Comparison of ENCODE assay signal across 13 mouse cellular contexts in the genomic region with DNA sequence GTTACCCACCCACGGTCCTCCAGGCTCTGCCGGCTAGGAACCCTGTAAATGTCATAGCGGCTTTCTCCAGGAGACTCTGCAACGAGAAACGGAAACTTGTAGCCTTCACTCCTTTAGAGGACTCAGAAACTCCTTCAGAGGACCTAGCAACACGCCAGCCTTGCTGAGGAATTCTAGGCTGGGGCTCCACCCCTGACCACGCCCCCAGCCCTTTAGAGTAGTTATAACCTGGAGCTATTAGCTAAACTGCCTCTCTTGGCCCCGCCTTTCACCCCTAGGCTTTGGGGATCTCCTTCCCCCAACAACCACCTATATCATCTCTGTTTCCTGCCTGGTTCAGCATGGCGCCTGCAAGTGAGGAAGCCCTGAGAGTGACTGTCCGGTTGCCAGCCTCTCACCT. TPM values are rescaled to one million over a fixed set of nuclear protein-coding genes. Genes with fewer than 3 reads are reported as not detected.
DNase-seq lines count a peak whose midpoint lies in the region; ATAC-seq and TF ChIP-seq lines count a peak whose summit lies in the region.
"Had no signal": no experiment of that assay in that cellular context is flagged by ENCODE, and none has a peak within 500 bp of the region (broad histone marks: within the 10 kb centered on the region; RNA-seq: fewer than 3 reads in every experiment).

No protein-coding gene starts in this region.

- 44% methylated on average over 10 of the region's 10 CpGs for WGBS in hindbrain, embryonic 11.5 days
- WGBS in hindbrain, postnatal 0 days, result 47% methylated on average over 10 of the region's 10 CpGs
- 30% methylated on average over 10 of the region's 10 CpGs for WGBS in limb, embryonic 13.5 days
- 48% methylated on average over 10 of the region's 10 CpGs for WGBS in forebrain, embryonic 14.5 days

- no peak for TF ChIP-seq CTCF in hindbrain, postnatal 0 days (IDR thresholded peaks at IDR 0.05; ENCODE audit: low read depth)
- no peak for TF ChIP-seq CTCF in ES-Bruce4 (IDR thresholded peaks at IDR 0.05; ENCODE audit: low read depth, low read length)

- H3K4me3 ChIP-seq in hindbrain, embryonic 11.5 days (ENCODE audit: low read depth, low read length), result no peak overlapping the region
- no peak overlapping the region for H3K4me3 ChIP-seq in hindbrain, postnatal 0 days (ENCODE audit: low read length)
- peak overlapping the region; percentile 26 for H3K4me3 ChIP-seq in ES-Bruce4 (ENCODE audit: low read depth, low read length)
- H3K4me3 ChIP-seq in limb, embryonic 13.5 days, result 0 out of 2 replicates have a peak overlapping the region, but pooled peaks have one; percentile 1
- no peak overlapping the region for H3K4me3 ChIP-seq in forebrain, embryonic 14.5 days (ENCODE audit: low read depth, low read length)
- H3K4me3 ChIP-seq: hindbrain, embryonic 12.5 days; layer of hippocampus, adult 2 months; lung, embryonic 15.5 days; midbrain, embryonic 15.5 days had no signal

- H3K27ac ChIP-seq in hindbrain, embryonic 11.5 days (ENCODE audit: low read depth, low read length), result no peak overlapping the region
- H3K27ac ChIP-seq in hindbrain, postnatal 0 days, result no peak overlapping the region
- peak overlapping the region; percentile 42 for H3K27ac ChIP-seq in ES-Bruce4 (ENCODE audit: insufficient read depth, low read length)
- H3K27ac ChIP-seq in limb, embryonic 13.5 days, result no peak overlapping the region
- no peak overlapping the region for H3K27ac ChIP-seq in forebrain, embryonic 14.5 days (ENCODE audit: low read depth, low read length)
- H3K27ac ChIP-seq: hindbrain, embryonic 12.5 days; lung, embryonic 15.5 days; midbrain, embryonic 15.5 days had no signal

- peak; percentile 28 for DNase-seq in hindbrain, embryonic 11.5 days (ENCODE audit: low spot score)
- DNase-seq in hindbrain, postnatal 0 days (ENCODE audit: low spot score), result no peak
- DNase-seq in R1 (ENCODE audit: low read depth, low spot score), result peak; percentile 91
- DNase-seq in testis, postnatal 14 days (ENCODE audit: low spot score), result no peak
- DNase-seq in forebrain, embryonic 14.5 days (ENCODE audit: low spot score), result no peak
- DNase-seq: cerebellum, adult 18-20 months had no signal

- ATAC-seq in hindbrain, embryonic 11.5 days (ENCODE audit: low FRiP score), result no peak
- no peak for ATAC-seq in hindbrain, postnatal 0 days
- no peak; the same call in 1 of the 2 replicates for ATAC-seq in limb, embryonic 13.5 days (ENCODE audit: low FRiP score, low read depth)
- ATAC-seq in forebrain, embryonic 14.5 days, result no peak
- ATAC-seq: CD4-positive, CD25-positive, alpha-beta regulatory T cell, adult 4 months; midbrain, embryonic 15.5 days had no signal

- TF ChIP-seq POLR2A in ES-Bruce4 (IDR thresholded peaks at IDR 0.05; ENCODE audit: insufficient read depth, low read length), result no peak

- H3K9ac ChIP-seq in hindbrain, embryonic 11.5 days (ENCODE audit: low read depth, low read length), result no peak overlapping the region
- H3K9ac ChIP-seq in hindbrain, postnatal 0 days (replicated peaks; ENCODE audit: low read length), result no peak overlapping the region
- H3K9ac ChIP-seq in ES-Bruce4 (ENCODE audit: low read depth, poor library complexity, severe bottlenecking), result no peak overlapping the region
- peak overlapping the region; percentile 43 for H3K9ac ChIP-seq in limb, embryonic 13.5 days
- H3K9ac ChIP-seq in forebrain, embryonic 14.5 days (ENCODE audit: low read length), result no peak overlapping the region
- H3K9ac ChIP-seq: hindbrain, embryonic 12.5 days; lung, embryonic 15.5 days; midbrain, embryonic 15.5 days had no signal

- no peaks in the 10 kb centered on the region for H3K36me3 ChIP-seq in hindbrain, embryonic 11.5 days (ENCODE audit: control insufficient read depth, insufficient read depth, low read length)
- H3K36me3 ChIP-seq in hindbrain, postnatal 0 days (ENCODE audit: insufficient read depth, low read length), result no peaks in the 10 kb centered on the region
- no peaks in the 10 kb centered on the region for H3K36me3 ChIP-seq in ES-Bruce4 (ENCODE audit: control insufficient read depth, insufficient read depth, low read length, poor library complexity, severe bottlenecking)
- no peaks in the 10 kb centered on the region for H3K36me3 ChIP-seq in limb, embryonic 13.5 days
- H3K36me3 ChIP-seq in forebrain, embryonic 14.5 days (ENCODE audit: control insufficient read depth, insufficient read depth, low read length), result no peaks in the 10 kb centered on the region
- H3K36me3 ChIP-seq: hindbrain, embryonic 12.5 days; lung, embryonic 15.5 days; midbrain, embryonic 15.5 days had no signal

- no peak overlapping the region for H3K4me2 ChIP-seq in hindbrain, embryonic 11.5 days (replicated peaks; ENCODE audit: low read depth, low read length)
- H3K4me2 ChIP-seq in hindbrain, postnatal 0 days (ENCODE audit: low read depth, low read length), result no peak overlapping the region
- H3K4me2 ChIP-seq in limb, embryonic 13.5 days (replicated peaks), result peak overlapping the region; percentile 41
- H3K4me2 ChIP-seq in forebrain, embryonic 14.5 days (ENCODE audit: low read length), result no peak overlapping the region
- H3K4me2 ChIP-seq: hindbrain, embryonic 12.5 days; lung, embryonic 15.5 days; midbrain, embryonic 15.5 days had no signal

- peak; percentile 44; the same call in 1 of the 2 replicates for TF ChIP-seq EP300 in ES-Bruce4 (IDR thresholded peaks at IDR 0.05; ENCODE audit: insufficient read depth, low read depth, low read length)

- H3K27me3 ChIP-seq in hindbrain, embryonic 11.5 days (ENCODE audit: control insufficient read depth, insufficient read depth, low read length), result peaks cover 14% of the 10 kb centered on the region
- no peaks in the 10 kb centered on the region for H3K27me3 ChIP-seq in hindbrain, postnatal 0 days (ENCODE audit: insufficient read depth, low read length)
- no peaks in the 10 kb centered on the region for H3K27me3 ChIP-seq in ES-Bruce4 (ENCODE audit: control insufficient read depth, insufficient read depth, low read length, poor library complexity, severe bottlenecking)
- peaks cover 64% of the 10 kb centered on the region for H3K27me3 ChIP-seq in limb, embryonic 13.5 days
- 0 out of 2 replicates have a peak, but pooled peaks cover 3% of the 10 kb centered on the region for H3K27me3 ChIP-seq in forebrain, embryonic 14.5 days (replicated peaks; ENCODE audit: control insufficient read depth, insufficient read depth, low read length)

- no peaks in the 10 kb centered on the region; the same call in 1 of the 2 replicates for H3K4me1 ChIP-seq in hindbrain, embryonic 11.5 days (replicated peaks; ENCODE audit: control insufficient read depth, insufficient read depth, low read length)
- no peaks in the 10 kb centered on the region for H3K4me1 ChIP-seq in hindbrain, postnatal 0 days (ENCODE audit: insufficient read depth, low read length)
- peaks cover 8% of the 10 kb centered on the region for H3K4me1 ChIP-seq in ES-Bruce4 (ENCODE audit: control insufficient read depth, insufficient read depth, low read length)
- H3K4me1 ChIP-seq in limb, embryonic 13.5 days, result peaks cover 17% of the 10 kb centered on the region
- no peaks in the 10 kb centered on the region for H3K4me1 ChIP-seq in forebrain, embryonic 14.5 days (ENCODE audit: control insufficient read depth, insufficient read depth, low read length)

- H3K9me3 ChIP-seq in hindbrain, embryonic 11.5 days (ENCODE audit: control insufficient read depth, low read length), result no peaks in the 10 kb centered on the region
- H3K9me3 ChIP-seq in hindbrain, postnatal 0 days (ENCODE audit: low read length), result no peaks in the 10 kb centered on the region
- no peaks in the 10 kb centered on the region for H3K9me3 ChIP-seq in ES-Bruce4 (replicated peaks; ENCODE audit: control insufficient read depth, insufficient read depth, low read length, poor library complexity, severe bottlenecking)
- H3K9me3 ChIP-seq in limb, embryonic 13.5 days, result 0 out of 2 replicates have a peak, but pooled peaks cover 4% of the 10 kb centered on the region
- no peaks in the 10 kb centered on the region for H3K9me3 ChIP-seq in forebrain, embryonic 14.5 days (replicated peaks; ENCODE audit: control insufficient read depth, low read length)
- H3K9me3 ChIP-seq: lung, embryonic 15.5 days; midbrain, embryonic 15.5 days had no signal

RNA-seq across cellular contexts. Expression of a gene that starts 11.9 kb away (rescaled TPM):
- polyA plus RNA-seq in hindbrain, embryonic 11.5 days (2014; fragmentation: Nextera tagmentation; extraction: Ambion mirVana), result 3.8 and 3.9 TPM in 2 replicates
- 2.9 and 6.0 TPM in 2 replicates for total RNA-seq in hindbrain, postnatal 0 days (2014; rRNA removed)
- 3.9 and 5.2 TPM in 2 replicates for polyA plus RNA-seq in hindbrain, postnatal 0 days (2015; fragmentation: Nextera tagmentation; extraction: Ambion mirVana)
- polyA plus RNA-seq in ES-Bruce4 (2011; ENCODE audit: insufficient read depth, insufficient read length, low read depth, missing spikeins), result 41.5 and 42.7 TPM in 2 replicates
- 2.6 and 2.9 TPM in 2 replicates for polyA plus RNA-seq in limb, embryonic 13.5 days (2015; fragmentation: Nextera tagmentation; extraction: Ambion mirVana)
- 4.8 and 7.0 TPM in 2 replicates for polyA plus RNA-seq in forebrain, embryonic 14.5 days (2014; fragmentation: Nextera tagmentation; extraction: Ambion mirVana)

RNA-seq across cellular contexts. Expression of a gene that starts 12.7 kb away (rescaled TPM):
- 32.1 and 33.5 TPM in 2 replicates for polyA plus RNA-seq in hindbrain, embryonic 11.5 days (2014; fragmentation: Nextera tagmentation; extraction: Ambion mirVana)
- total RNA-seq in hindbrain, postnatal 0 days (2014; rRNA removed), result 61.0 and 63.6 TPM in 2 replicates
- 24.0 and 27.6 TPM in 2 replicates for polyA plus RNA-seq in hindbrain, postnatal 0 days (2015; fragmentation: Nextera tagmentation; extraction: Ambion mirVana)
- polyA plus RNA-seq in ES-Bruce4 (2011; ENCODE audit: insufficient read depth, insufficient read length, low read depth, missing spikeins), result 25.8 and 26.4 TPM in 2 replicates
- polyA plus RNA-seq in limb, embryonic 13.5 days (2015; fragmentation: Nextera tagmentation; extraction: Ambion mirVana), result 63.3 and 63.5 TPM in 2 replicates
- 30.5 and 36.8 TPM in 2 replicates for polyA plus RNA-seq in forebrain, embryonic 14.5 days (2014; fragmentation: Nextera tagmentation; extraction: Ambion mirVana)

RNA-seq across cellular contexts. Expression of a gene that starts 12.8 kb away (rescaled TPM):
- polyA plus RNA-seq in hindbrain, embryonic 11.5 days (2014; fragmentation: Nextera tagmentation; extraction: Ambion mirVana), result 179 and 182 TPM in 2 replicates
- total RNA-seq in hindbrain, postnatal 0 days (2014; rRNA removed), result 106 and 113 TPM in 2 replicates
- 159 and 170 TPM in 2 replicates for polyA plus RNA-seq in hindbrain, postnatal 0 days (2015; fragmentation: Nextera tagmentation; extraction: Ambion mirVana)
- 52.2 and 63.7 TPM in 2 replicates for polyA plus RNA-seq in ES-Bruce4 (2011; ENCODE audit: insufficient read depth, insufficient read length, low read depth, missing spikeins)
- polyA plus RNA-seq in limb, embryonic 13.5 days (2015; fragmentation: Nextera tagmentation; extraction: Ambion mirVana), result 206 and 213 TPM in 2 replicates
- polyA plus RNA-seq in forebrain, embryonic 14.5 days (2014; fragmentation: Nextera tagmentation; extraction: Ambion mirVana), result 107 and 136 TPM in 2 replicates

RNA-seq across cellular contexts. Expression of a gene that starts 13.3 kb away (rescaled TPM):
- polyA plus RNA-seq in hindbrain, embryonic 11.5 days (2014; fragmentation: Nextera tagmentation; extraction: Ambion mirVana), result 46.3 and 47.0 TPM in 2 replicates
- total RNA-seq in hindbrain, postnatal 0 days (2014; rRNA removed), result 223 and 242 TPM in 2 replicates
- polyA plus RNA-seq in hindbrain, postnatal 0 days (2015; fragmentation: Nextera tagmentation; extraction: Ambion mirVana), result 97.4 and 108 TPM in 2 replicates
- 28.3 and 31.5 TPM in 2 replicates for polyA plus RNA-seq in ES-Bruce4 (2011; ENCODE audit: insufficient read depth, insufficient read length, low read depth, missing spikeins)
- polyA plus RNA-seq in limb, embryonic 13.5 days (2015; fragmentation: Nextera tagmentation; extraction: Ambion mirVana), result 51.5 and 58.5 TPM in 2 replicates
- polyA plus RNA-seq in forebrain, embryonic 14.5 days (2014; fragmentation: Nextera tagmentation; extraction: Ambion mirVana), result 76.4 and 114 TPM in 2 replicates

RNA-seq across cellular contexts. Expression of a gene that starts 26.8 kb away (rescaled TPM):
- 3.1 and 3.3 TPM in 2 replicates for polyA plus RNA-seq in hindbrain, embryonic 11.5 days (2014; fragmentation: Nextera tagmentation; extraction: Ambion mirVana)
- 86.9 and 121 TPM in 2 replicates for total RNA-seq in hindbrain, postnatal 0 days (2014; rRNA removed)
- polyA plus RNA-seq in hindbrain, postnatal 0 days (2015; fragmentation: Nextera tagmentation; extraction: Ambion mirVana), result 82.3 and 82.7 TPM in 2 replicates
- polyA plus RNA-seq in ES-Bruce4 (2011; ENCODE audit: insufficient read depth, insufficient read length, low read depth, missing spikeins), result 1.1 and 1.2 TPM in 2 replicates
- polyA plus RNA-seq in limb, embryonic 13.5 days (2015; fragmentation: Nextera tagmentation; extraction: Ambion mirVana), result 4.7 and 5.4 TPM in 2 replicates
- 12.3 and 17.4 TPM in 2 replicates for polyA plus RNA-seq in forebrain, embryonic 14.5 days (2014; fragmentation: Nextera tagmentation; extraction: Ambion mirVana)

Comparison
In these comparisons a context has a peak if more than half of its experiments do, and no peak if none do; other contexts are left out.
1. DNase-seq: peak in hindbrain, embryonic 11.5 days (single experiment) and R1 (single experiment); none in hindbrain, postnatal 0 days (single experiment), testis, postnatal 14 days (single experiment) and forebrain, embryonic 14.5 days (single experiment).
2. H3K4me3 ChIP-seq: peak in ES-Bruce4 (single experiment) and limb, embryonic 13.5 days (single experiment); none in hindbrain, embryonic 11.5 days (single experiment), hindbrain, postnatal 0 days (single experiment) and forebrain, embryonic 14.5 days (single experiment).